Mouse (Mus musculus): ENCODE results near the gene Adgrf4. TPM values are rescaled to one million over a fixed set of nuclear protein-coding genes. Genes with fewer than 3 reads are reported as not detected.

Adgrf4 gene
- not detected in 2 replicates for polyA plus RNA-seq (2016; fragmentation: Nextera tagmentation; extraction: Ambion mirVana)

GRCm38 (mm10) chr17:42692136-42692535 lies at the start of gene Adgrf4:
Gene Adgrf4, minus strand, starts transcription at chr17:42692284.
- ATAC-seq: no peak
- Histone ChIP-seq H3K4me2 (no peak within 1 kb of the TSS), H3K4me1 (no peaks in the 10 kb centered on the region), H3K27me3 (replicated peaks) (no peaks in the 10 kb centered on the region), H3K9ac (no peak within 1 kb of the TSS), H3K9me3 (replicated peaks) (no peaks in the 10 kb centered on the region), H3K4me3 (no peak within 1 kb of the TSS), H3K36me3 (no peaks in the 10 kb centered on the region), H3K27ac (no peak within 1 kb of the TSS)
- WGBS (ENCODE audit: insufficient replicate concordance): 77% methylated on average over 10 of the region's 10 CpGs

- Histone ChIP-seq H3K9ac (no peak within 1 kb of the TSS), H3K4me2 (no peak within 1 kb of the TSS), H3K9me3 (replicated peaks) (no peaks in the 10 kb centered on the region), H3K36me3 (no peaks in the 10 kb centered on the region), H3K27me3 (replicated peaks) (no peaks in the 10 kb centered on the region), H3K4me1 (no peaks in the 10 kb centered on the region), H3K27ac (no peak within 1 kb of the TSS), H3K4me3 (no peak within 1 kb of the TSS)
- no peak for ATAC-seq
- 27% methylated on average over 7 of the region's 7 CpGs for WGBS (ENCODE audit: insufficient replicate concordance)
Observed at GRCm38 (mm10) chr17:42741801-42742217, 49.7 kb upstream of the Adgrf4 start, which contains the start of gene Adgrf2. Gene Adgrf2, minus strand, starts transcription at chr17:42742179.

GRCm38 (mm10) chr17:42738794-42739193 lies 46.7 kb upstream of the Adgrf4 start:
- H3K27ac ChIP-seq: no peak overlapping the region
- no peaks in the 10 kb centered on the region for H3K27me3 ChIP-seq (replicated peaks)
- no peaks in the 10 kb centered on the region for H3K4me1 ChIP-seq
- H3K9me3 ChIP-seq (replicated peaks): no peaks in the 10 kb centered on the region
- no peak for ATAC-seq
- H3K4me3 ChIP-seq: no peak overlapping the region
- H3K9ac ChIP-seq: no peak overlapping the region
- WGBS (ENCODE audit: insufficient replicate concordance): 77% methylated on average over 6 of the region's 6 CpGs
- no peaks in the 10 kb centered on the region for H3K36me3 ChIP-seq
- no peak overlapping the region for H3K4me2 ChIP-seq

GRCm38 (mm10) chr17:42717161-42717560 lies 25.1 kb upstream of the Adgrf4 start:
- no peak for ATAC-seq
- 39% methylated on average over 3 of the region's 3 CpGs for WGBS (ENCODE audit: insufficient replicate concordance)
- Histone ChIP-seq H3K27me3 (replicated peaks) (no peaks in the 10 kb centered on the region), H3K4me1 (no peaks in the 10 kb centered on the region), H3K4me3 (no peak overlapping the region), H3K9me3 (replicated peaks) (no peaks in the 10 kb centered on the region), H3K36me3 (no peaks in the 10 kb centered on the region), H3K9ac (no peak overlapping the region), H3K27ac (no peak overlapping the region), H3K4me2 (no peak overlapping the region)

- Histone ChIP-seq H3K36me3 (no peaks in the 10 kb centered on the region), H3K4me1 (no peaks in the 10 kb centered on the region), H3K9ac (no peak overlapping the region), H3K4me2 (no peak overlapping the region), H3K4me3 (no peak overlapping the region), H3K27ac (no peak overlapping the region), H3K9me3 (replicated peaks) (no peaks in the 10 kb centered on the region), H3K27me3 (replicated peaks) (no peaks in the 10 kb centered on the region)
- WGBS (ENCODE audit: insufficient replicate concordance): 75% methylated on average over 7 of the region's 7 CpGs
- ATAC-seq: no peak
Observed at GRCm38 (mm10) chr17:42714991-42715390, 22.9 kb upstream of the Adgrf4 start.

- no peaks in the 10 kb centered on the region for H3K9me3 ChIP-seq (replicated peaks)
- H3K27me3 ChIP-seq (replicated peaks): no peaks in the 10 kb centered on the region
- no peaks in the 10 kb centered on the region for H3K36me3 ChIP-seq
- H3K4me1 ChIP-seq: no peaks in the 10 kb centered on the region
- no peak overlapping the region for H3K4me2 ChIP-seq
- WGBS (ENCODE audit: insufficient replicate concordance): 68% methylated on average over 7 of the region's 7 CpGs
- no peak for ATAC-seq
- H3K9ac ChIP-seq: no peak overlapping the region
- H3K4me3 ChIP-seq: no peak overlapping the region
- no peak overlapping the region for H3K27ac ChIP-seq
Observed at GRCm38 (mm10) chr17:42710717-42711116, 18.6 kb upstream of the Adgrf4 start.

- ATAC-seq: no peak
- Histone ChIP-seq H3K4me1 (no peaks in the 10 kb centered on the region), H3K4me2 (no peak overlapping the region), H3K27me3 (replicated peaks) (no peaks in the 10 kb centered on the region), H3K27ac (no peak overlapping the region), H3K9ac (no peak overlapping the region), H3K4me3 (no peak overlapping the region), H3K36me3 (no peaks in the 10 kb centered on the region), H3K9me3 (replicated peaks) (no peaks in the 10 kb centered on the region)
- WGBS (ENCODE audit: insufficient replicate concordance): 63% methylated on average over 4 of the region's 4 CpGs
Observed at GRCm38 (mm10) chr17:42705611-42706010, 13.5 kb upstream of the Adgrf4 start.

GRCm38 (mm10) chr17:42702198-42702597 lies 10.1 kb upstream of the Adgrf4 start:
- Histone ChIP-seq H3K27ac (no peak overlapping the region), H3K9me3 (replicated peaks) (no peaks in the 10 kb centered on the region), H3K27me3 (replicated peaks) (no peaks in the 10 kb centered on the region), H3K4me1 (no peaks in the 10 kb centered on the region), H3K4me3 (no peak overlapping the region), H3K9ac (no peak overlapping the region), H3K4me2 (no peak overlapping the region), H3K36me3 (no peaks in the 10 kb centered on the region)
- no peak for ATAC-seq
- WGBS (ENCODE audit: insufficient replicate concordance): 69% methylated on average over 9 of the region's 9 CpGs

GRCm38 (mm10) chr17:42694730-42695129 lies 2.6 kb upstream of the Adgrf4 start:
- Histone ChIP-seq H3K9ac (no peak overlapping the region), H3K27ac (no peak overlapping the region), H3K4me2 (no peak overlapping the region), H3K36me3 (no peaks in the 10 kb centered on the region), H3K4me1 (no peaks in the 10 kb centered on the region), H3K4me3 (no peak overlapping the region), H3K27me3 (replicated peaks) (no peaks in the 10 kb centered on the region), H3K9me3 (replicated peaks) (no peaks in the 10 kb centered on the region)
- 60% methylated on average over 4 of the region's 4 CpGs for WGBS (ENCODE audit: insufficient replicate concordance)
- no peak for ATAC-seq

- Histone ChIP-seq H3K27me3 (replicated peaks) (no peaks in the 10 kb centered on the region), H3K4me2 (no peak overlapping the region), H3K4me1 (no peaks in the 10 kb centered on the region), H3K9me3 (replicated peaks) (no peaks in the 10 kb centered on the region), H3K36me3 (no peaks in the 10 kb centered on the region), H3K9ac (no peak overlapping the region), H3K4me3 (no peak overlapping the region), H3K27ac (no peak overlapping the region)
- 64% methylated on average over 8 of the region's 8 CpGs for WGBS (ENCODE audit: insufficient replicate concordance)
- no peak for ATAC-seq
Observed at GRCm38 (mm10) chr17:42690531-42690930, 1.6 kb downstream of the Adgrf4 start.

GRCm38 (mm10) chr17:42658634-42659422 lies 33.3 kb downstream of the Adgrf4 start:
- no peak for ATAC-seq
- Histone ChIP-seq H3K4me2 (no peak overlapping the region), H3K4me3 (no peak overlapping the region), H3K9me3 (replicated peaks) (no peaks in the 10 kb centered on the region), H3K9ac (no peak overlapping the region), H3K27ac (no peak overlapping the region), H3K36me3 (no peaks in the 10 kb centered on the region), H3K27me3 (replicated peaks) (no peaks in the 10 kb centered on the region), H3K4me1 (no peaks in the 10 kb centered on the region)
- 21% methylated on average over 14 of the region's 14 CpGs for WGBS (ENCODE audit: insufficient replicate concordance)

- H3K9me3 ChIP-seq (replicated peaks): no peaks in the 10 kb centered on the region
- no peak for ATAC-seq
- WGBS (ENCODE audit: insufficient replicate concordance): 62% methylated on average over 3 of the region's 3 CpGs
- no peak overlapping the region for H3K4me3 ChIP-seq
- H3K4me1 ChIP-seq: no peaks in the 10 kb centered on the region
- no peak overlapping the region for H3K9ac ChIP-seq
- H3K36me3 ChIP-seq: no peaks in the 10 kb centered on the region
- H3K27me3 ChIP-seq (replicated peaks): no peaks in the 10 kb centered on the region
- H3K27ac ChIP-seq: no peak overlapping the region
- no peak overlapping the region for H3K4me2 ChIP-seq
Observed at GRCm38 (mm10) chr17:42643416-42643815, 48.7 kb downstream of the Adgrf4 start.

- no peaks in the 10 kb centered on the region for H3K9me3 ChIP-seq (replicated peaks)
Observed at GRCm38 (mm10) chr17:42630206-42630605, 61.9 kb downstream of the Adgrf4 start.

More at GRCm38 (mm10) chr17:42630206-42630605, 61.9 kb downstream of the Adgrf4 start:
- H3K4me1 ChIP-seq: no peaks in the 10 kb centered on the region
- no peaks in the 10 kb centered on the region for H3K27me3 ChIP-seq (replicated peaks)
- no peak overlapping the region for H3K4me3 ChIP-seq
- no peaks in the 10 kb centered on the region for H3K36me3 ChIP-seq
- 53% methylated on average over 2 of the region's 2 CpGs for WGBS (ENCODE audit: insufficient replicate concordance)
- no peak overlapping the region for H3K27ac ChIP-seq
- no peak overlapping the region for H3K4me2 ChIP-seq
- no peak overlapping the region for H3K9ac ChIP-seq
- no peak for ATAC-seq
